Mouse (Mus musculus): Measurements from ENCODE around the gene Casp8. TPM values are rescaled to one million over a fixed set of nuclear protein-coding genes. Genes with fewer than 3 reads are reported as not detected.
"Not testable (repeated sequence)": the region's sequence is repeated elsewhere in the genome, so short reads cannot be mapped to it uniquely, and the experiment has no call there.

The Casp8 gene
- polyA plus RNA-seq (2015; fragmentation: Nextera tagmentation; extraction: Ambion mirVana), result 36.6 and 37.0 TPM in 2 replicates

- H3K4me1 ChIP-seq (replicated peaks; ENCODE audit: control insufficient read depth, insufficient read depth), result no peaks in the 10 kb centered on the region
- no peak for TF ChIP-seq EP300 (optimal IDR thresholded peaks at IDR 0.05)
- peak; percentile 27; the same call in 1 of the 2 replicates for TF ChIP-seq CTCF (IDR thresholded peaks at IDR 0.05; ENCODE audit: low read depth)
- peak; percentile 97 for ATAC-seq (ENCODE audit: low FRiP score, low TSS enrichment)
Observed at GRCm38 (mm10) chr1:58795291-58796058, at the start of gene Casp8. Gene Casp8, plus strand, starts transcription at chr1:58795374.

GRCm38 (mm10) chr1:58746880-58747279 is 48.3 kb upstream of the Casp8 start:
- no peak for ATAC-seq (ENCODE audit: low FRiP score, low TSS enrichment)

More at GRCm38 (mm10) chr1:58795291-58796058, at the start of gene Casp8:
- peak within 1 kb of the TSS; percentile 90 for H3K27ac ChIP-seq (replicated peaks)
- DNase-seq (ENCODE audit: low spot score), result peak; percentile 85
- H3K27me3 ChIP-seq (ENCODE audit: control insufficient read depth, insufficient read depth, low read length), result no peaks in the 10 kb centered on the region
- no peaks in the 10 kb centered on the region for H3K36me3 ChIP-seq (ENCODE audit: control insufficient read depth, insufficient read depth, low read length)
- H3K4me2 ChIP-seq (replicated peaks; ENCODE audit: low read depth), result peak within 1 kb of the TSS; percentile 68
- peak within 1 kb of the TSS; percentile 62 for H3K4me3 ChIP-seq (ENCODE audit: low read depth, low read length)
- H3K9me3 ChIP-seq (ENCODE audit: control insufficient read depth, low read length), result no peaks in the 10 kb centered on the region
- WGBS, result 0% methylated on average over 42 of the region's 42 CpGs
- peak within 1 kb of the TSS; percentile 82 for H3K9ac ChIP-seq (ENCODE audit: low read length)

GRCm38 (mm10) chr1:58759451-58759850 is 35.7 kb upstream of the Casp8 start:
- H3K27ac ChIP-seq (replicated peaks), result no peak overlapping the region
- no peak overlapping the region for H3K4me3 ChIP-seq (ENCODE audit: low read depth, low read length)
- H3K4me1 ChIP-seq (replicated peaks; ENCODE audit: control insufficient read depth, insufficient read depth), result no peaks in the 10 kb centered on the region
- H3K9ac ChIP-seq (ENCODE audit: low read length), result no peak overlapping the region
- H3K4me2 ChIP-seq (replicated peaks; ENCODE audit: low read depth), result no peak overlapping the region
- H3K9me3 ChIP-seq (ENCODE audit: control insufficient read depth, low read length), result no peaks in the 10 kb centered on the region
- ATAC-seq (ENCODE audit: low FRiP score, low TSS enrichment) (no peak), DNase-seq (ENCODE audit: low spot score) (no peak)
- WGBS, result 91% methylated on average over 3 of the region's 3 CpGs
- TF ChIP-seq EP300 (optimal IDR thresholded peaks at IDR 0.05) (no peak), CTCF (IDR thresholded peaks at IDR 0.05; ENCODE audit: low read depth) (no peak)
- no peaks in the 10 kb centered on the region for H3K27me3 ChIP-seq (ENCODE audit: control insufficient read depth, insufficient read depth, low read length)
- peaks cover 4% of the 10 kb centered on the region; the same call in 1 of the 2 replicates for H3K36me3 ChIP-seq (ENCODE audit: control insufficient read depth, insufficient read depth, low read length)

More at GRCm38 (mm10) chr1:58746880-58747279, 48.3 kb upstream of the Casp8 start:
- Histone ChIP-seq H3K4me2 (replicated peaks; ENCODE audit: low read depth) (no peak overlapping the region), H3K27ac (replicated peaks) (no peak overlapping the region), H3K9ac (ENCODE audit: low read length) (no peak overlapping the region), H3K27me3 (ENCODE audit: control insufficient read depth, insufficient read depth, low read length) (no peaks in the 10 kb centered on the region), H3K9me3 (ENCODE audit: control insufficient read depth, low read length) (no peaks in the 10 kb centered on the region), H3K4me1 (replicated peaks; ENCODE audit: control insufficient read depth, insufficient read depth) (no peaks in the 10 kb centered on the region), H3K36me3 (ENCODE audit: control insufficient read depth, insufficient read depth, low read length) (peaks cover 20% of the 10 kb centered on the region), H3K4me3 (ENCODE audit: low read depth, low read length) (no peak overlapping the region)
- 74% methylated on average over 9 of the region's 9 CpGs for WGBS
- TF ChIP-seq CTCF (IDR thresholded peaks at IDR 0.05; ENCODE audit: low read depth) (peak; percentile 71), EP300 (optimal IDR thresholded peaks at IDR 0.05) (no peak)
- DNase-seq (ENCODE audit: low spot score), result no peak

GRCm38 (mm10) chr1:58760581-58760980 is 34.6 kb upstream of the Casp8 start:
- 0 out of 2 replicates have a peak, but pooled peaks cover 2% of the 10 kb centered on the region for H3K36me3 ChIP-seq (ENCODE audit: control insufficient read depth, insufficient read depth, low read length)

GRCm38 (mm10) chr1:58761391-58762275 is 33.5 kb upstream of the Casp8 start:
- not testable (repeated sequence) for H3K4me2 ChIP-seq (replicated peaks; ENCODE audit: low read depth); H3K27ac ChIP-seq (replicated peaks); H3K4me1 ChIP-seq (replicated peaks; ENCODE audit: control insufficient read depth, insufficient read depth); H3K9ac ChIP-seq (ENCODE audit: low read length); H3K4me3 ChIP-seq (ENCODE audit: low read depth, low read length); H3K9me3 ChIP-seq (ENCODE audit: control insufficient read depth, low read length); H3K27me3 ChIP-seq (ENCODE audit: control insufficient read depth, insufficient read depth, low read length); H3K36me3 ChIP-seq (ENCODE audit: control insufficient read depth, insufficient read depth, low read length)
- DNase-seq (ENCODE audit: low spot score), result peak; percentile 35
- peak; percentile 50 for TF ChIP-seq CTCF (IDR thresholded peaks at IDR 0.05; ENCODE audit: low read depth)
- WGBS, result 65% methylated on average over 5 of the region's 5 CpGs
- peak; percentile 87 for ATAC-seq (ENCODE audit: low FRiP score, low TSS enrichment)

More at GRCm38 (mm10) chr1:58760581-58760980, 34.6 kb upstream of the Casp8 start:
- no peaks in the 10 kb centered on the region for H3K9me3 ChIP-seq (ENCODE audit: control insufficient read depth, low read length)
- H3K27me3 ChIP-seq (ENCODE audit: control insufficient read depth, insufficient read depth, low read length), result no peaks in the 10 kb centered on the region
- 43% methylated on average over 1 of the region's 1 CpGs for WGBS
- TF ChIP-seq CTCF (IDR thresholded peaks at IDR 0.05; ENCODE audit: low read depth), result no peak
- H3K4me2 ChIP-seq (replicated peaks; ENCODE audit: low read depth), result no peak overlapping the region
- ATAC-seq (ENCODE audit: low FRiP score, low TSS enrichment), result no peak
- no peak overlapping the region for H3K27ac ChIP-seq (replicated peaks)
- H3K4me1 ChIP-seq (replicated peaks; ENCODE audit: control insufficient read depth, insufficient read depth), result no peaks in the 10 kb centered on the region
- no peak overlapping the region for H3K9ac ChIP-seq (ENCODE audit: low read length)
- no peak overlapping the region for H3K4me3 ChIP-seq (ENCODE audit: low read depth, low read length)
- no peak for DNase-seq (ENCODE audit: low spot score)

Data from stomach, postnatal 0 days (tissue).